Mouse (Mus musculus): ENCODE results near the gene Dusp19. TPM values are rescaled to one million over a fixed set of nuclear protein-coding genes. Genes with fewer than 3 reads are reported as not detected.

The Dusp19 gene
- polyA plus RNA-seq, 1 experiment from 2014 or later: 17.7 TPM

DNA sequence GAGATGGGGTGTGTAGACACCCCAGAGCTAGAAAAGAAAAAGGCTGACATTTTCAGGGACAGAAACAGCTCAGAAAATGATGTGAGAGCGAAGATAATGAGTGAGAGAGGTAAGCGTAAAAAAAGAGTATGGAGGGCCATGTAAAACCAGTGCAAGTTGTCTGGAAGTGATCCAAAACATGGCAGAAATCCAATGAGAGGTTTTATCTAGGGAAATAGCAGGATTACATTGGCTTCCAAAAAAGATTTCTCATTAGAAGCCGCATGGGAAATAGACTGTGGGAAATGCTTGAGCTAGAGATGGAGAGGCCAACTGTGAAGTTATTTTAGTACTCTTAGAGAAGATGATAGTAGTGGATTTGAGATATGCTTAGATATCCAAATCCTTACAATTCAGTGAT lies 5.1 kb downstream of the Dusp19 start:
- Histone ChIP-seq H3K27me3 (ENCODE audit: control insufficient read depth, insufficient read depth, low read length) (no peaks in the 10 kb centered on the region), H3K27ac (ENCODE audit: low read depth, low read length) (no peak overlapping the region), H3K9ac (ENCODE audit: low read length) (no peak overlapping the region), H3K9me3 (ENCODE audit: control insufficient read depth, low read length) (no peaks in the 10 kb centered on the region), H3K4me1 (replicated peaks; ENCODE audit: control insufficient read depth, insufficient read depth, low read length) (0 out of 2 replicates have a peak, but pooled peaks cover 2% of the 10 kb centered on the region), H3K4me3 (ENCODE audit: low read depth, low read length) (no peak overlapping the region), H3K4me2 (ENCODE audit: low read depth, low read length, severe bottlenecking) (no peak overlapping the region), H3K36me3 (ENCODE audit: control insufficient read depth, insufficient read depth, low read length) (no peaks in the 10 kb centered on the region; the same call in 1 of the 2 replicates)
- WGBS: 95% methylated on average over 3 of the region's 3 CpGs
- DNase-seq (ENCODE audit: low spot score) (no peak), ATAC-seq (replicated peaks; ENCODE audit: low FRiP score) (no peak)

GRCm38 (mm10) chr2:80624523-80624922 lies 7.7 kb downstream of the Dusp19 start:
- Histone ChIP-seq H3K4me1 (replicated peaks; ENCODE audit: control insufficient read depth, insufficient read depth, low read length) (no peaks in the 10 kb centered on the region), H3K4me2 (ENCODE audit: low read depth, low read length, severe bottlenecking) (no peak overlapping the region), H3K9me3 (ENCODE audit: control insufficient read depth, low read length) (no peaks in the 10 kb centered on the region), H3K27me3 (ENCODE audit: control insufficient read depth, insufficient read depth, low read length) (no peaks in the 10 kb centered on the region), H3K4me3 (ENCODE audit: low read depth, low read length) (no peak overlapping the region), H3K36me3 (ENCODE audit: control insufficient read depth, insufficient read depth, low read length) (no peaks in the 10 kb centered on the region; the same call in 1 of the 2 replicates), H3K9ac (ENCODE audit: low read length) (no peak overlapping the region), H3K27ac (ENCODE audit: low read depth, low read length) (no peak overlapping the region)
- 94% methylated on average over 4 of the region's 4 CpGs for WGBS
- ATAC-seq (replicated peaks; ENCODE audit: low FRiP score) (no peak), DNase-seq (ENCODE audit: low spot score) (no peak)

DNA sequence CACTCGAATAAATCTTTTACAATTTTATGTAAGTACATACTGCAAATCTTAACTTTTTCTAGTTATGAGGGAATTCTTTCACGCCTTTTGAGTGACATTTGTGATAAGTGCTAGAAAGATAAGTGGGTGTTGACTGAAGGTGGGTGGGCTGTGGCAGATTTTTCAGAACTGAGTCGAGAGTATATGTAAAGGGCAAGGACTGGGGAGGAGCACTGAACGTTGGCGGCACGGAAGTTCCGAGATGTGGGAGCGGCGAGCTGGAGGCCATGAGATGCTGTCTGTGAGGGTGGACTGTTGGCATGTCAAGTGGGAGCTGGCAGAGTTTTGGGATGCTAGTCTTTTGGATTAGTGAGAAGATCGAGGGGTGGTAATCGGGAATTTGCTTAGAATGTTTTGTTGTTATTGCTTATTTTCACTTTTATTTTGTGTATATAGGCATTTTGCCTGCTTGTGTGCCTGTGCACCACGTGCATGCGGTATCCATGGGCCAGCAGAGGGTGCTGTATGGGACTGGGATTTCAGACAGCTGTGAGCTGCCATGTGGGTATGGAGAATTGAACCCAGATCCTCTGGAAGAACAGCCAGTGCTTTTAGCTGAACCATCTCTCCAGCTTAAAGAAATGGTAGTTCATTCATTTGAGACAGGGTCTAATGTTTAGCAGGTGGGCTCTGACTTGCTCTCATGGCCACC lies 15.6 kb downstream of the Dusp19 start:
- Histone ChIP-seq H3K4me1 (replicated peaks; ENCODE audit: control insufficient read depth, insufficient read depth, low read length) (no peaks in the 10 kb centered on the region), H3K4me2 (ENCODE audit: low read depth, low read length, severe bottlenecking) (no peak overlapping the region), H3K36me3 (ENCODE audit: control insufficient read depth, insufficient read depth, low read length) (no peaks in the 10 kb centered on the region), H3K9ac (ENCODE audit: low read length) (no peak overlapping the region), H3K27me3 (ENCODE audit: control insufficient read depth, insufficient read depth, low read length) (no peaks in the 10 kb centered on the region), H3K9me3 (ENCODE audit: control insufficient read depth, low read length) (no peaks in the 10 kb centered on the region), H3K4me3 (ENCODE audit: low read depth, low read length) (no peak overlapping the region), H3K27ac (ENCODE audit: low read depth, low read length) (no peak overlapping the region)
- ATAC-seq (replicated peaks; ENCODE audit: low FRiP score): no peak
- DNase-seq (ENCODE audit: low spot score): no peak
- WGBS: 92% methylated on average over 13 of the region's 13 CpGs

GRCm38 (mm10) chr2:80638364-80639241 lies 21.8 kb downstream of the Dusp19 start:
- ATAC-seq (replicated peaks; ENCODE audit: low FRiP score) (peak; percentile 98), DNase-seq (ENCODE audit: low spot score) (peak; percentile 93)
- H3K4me3 ChIP-seq (ENCODE audit: low read depth, low read length): peak overlapping the region; percentile 77
- peak overlapping the region; percentile 63 for H3K27ac ChIP-seq (ENCODE audit: low read depth, low read length)
- 0 out of 2 replicates have a peak, but pooled peaks cover 2% of the 10 kb centered on the region for H3K4me1 ChIP-seq (replicated peaks; ENCODE audit: control insufficient read depth, insufficient read depth, low read length)
- no peaks in the 10 kb centered on the region for H3K27me3 ChIP-seq (ENCODE audit: control insufficient read depth, insufficient read depth, low read length)
- under 1% methylated on average over 45 of the region's 45 CpGs for WGBS
- peak overlapping the region; percentile 66 for H3K9ac ChIP-seq (ENCODE audit: low read length)
- H3K9me3 ChIP-seq (ENCODE audit: control insufficient read depth, low read length): no peaks in the 10 kb centered on the region
- peak overlapping the region; percentile 49 for H3K4me2 ChIP-seq (ENCODE audit: low read depth, low read length, severe bottlenecking)
- no peaks in the 10 kb centered on the region; the same call in 1 of the 2 replicates for H3K36me3 ChIP-seq (ENCODE audit: control insufficient read depth, insufficient read depth, low read length)

- Histone ChIP-seq H3K4me3 (ENCODE audit: low read depth, low read length) (peak overlapping the region; percentile 77), H3K27ac (ENCODE audit: low read depth, low read length) (no peak overlapping the region), H3K9me3 (ENCODE audit: control insufficient read depth, low read length) (no peaks in the 10 kb centered on the region), H3K27me3 (ENCODE audit: control insufficient read depth, insufficient read depth, low read length) (no peaks in the 10 kb centered on the region), H3K4me2 (ENCODE audit: low read depth, low read length, severe bottlenecking) (peak overlapping the region; percentile 49), H3K36me3 (ENCODE audit: control insufficient read depth, insufficient read depth, low read length) (no peaks in the 10 kb centered on the region; the same call in 1 of the 2 replicates), H3K9ac (ENCODE audit: low read length) (peak overlapping the region; percentile 66), H3K4me1 (replicated peaks; ENCODE audit: control insufficient read depth, insufficient read depth, low read length) (0 out of 2 replicates have a peak, but pooled peaks cover 2% of the 10 kb centered on the region)
- WGBS: 13% methylated on average over 8 of the region's 8 CpGs
- DNase-seq (ENCODE audit: low spot score) (no peak), ATAC-seq (replicated peaks; ENCODE audit: low FRiP score) (0 out of 2 replicates have a peak, but pooled peaks have one; percentile 1)
Observed at GRCm38 (mm10) chr2:80639398-80639797, 22.6 kb downstream of the Dusp19 start.

- 64% methylated on average over 3 of the region's 3 CpGs for WGBS
- H3K4me3 ChIP-seq (ENCODE audit: low read depth, low read length): no peak overlapping the region
- no peak for DNase-seq (ENCODE audit: low spot score)
- H3K4me2 ChIP-seq (ENCODE audit: low read depth, low read length, severe bottlenecking): peak overlapping the region; percentile 49; the same call in 1 of the 2 replicates
- no peak for ATAC-seq (replicated peaks; ENCODE audit: low FRiP score)
- no peaks in the 10 kb centered on the region; the same call in 1 of the 2 replicates for H3K36me3 ChIP-seq (ENCODE audit: control insufficient read depth, insufficient read depth, low read length)
- 0 out of 2 replicates have a peak, but pooled peaks cover 2% of the 10 kb centered on the region for H3K4me1 ChIP-seq (replicated peaks; ENCODE audit: control insufficient read depth, insufficient read depth, low read length)
- no peaks in the 10 kb centered on the region for H3K9me3 ChIP-seq (ENCODE audit: control insufficient read depth, low read length)
- no peaks in the 10 kb centered on the region for H3K27me3 ChIP-seq (ENCODE audit: control insufficient read depth, insufficient read depth, low read length)
- H3K27ac ChIP-seq (ENCODE audit: low read depth, low read length): no peak overlapping the region
- no peak overlapping the region for H3K9ac ChIP-seq (ENCODE audit: low read length)
Observed at GRCm38 (mm10) chr2:80639864-80640263, 23.0 kb downstream of the Dusp19 start.

GRCm38 (mm10) chr2:80661414-80661813 lies 44.6 kb downstream of the Dusp19 start:
- no peak overlapping the region for H3K9ac ChIP-seq (ENCODE audit: low read length)
- no peak overlapping the region for H3K4me3 ChIP-seq (ENCODE audit: low read depth, low read length)
- ATAC-seq (replicated peaks; ENCODE audit: low FRiP score) (no peak), DNase-seq (ENCODE audit: low spot score) (no peak)
- H3K4me1 ChIP-seq (replicated peaks; ENCODE audit: control insufficient read depth, insufficient read depth, low read length): no peaks in the 10 kb centered on the region
- no peaks in the 10 kb centered on the region for H3K27me3 ChIP-seq (ENCODE audit: control insufficient read depth, insufficient read depth, low read length)
- no peak overlapping the region for H3K4me2 ChIP-seq (ENCODE audit: low read depth, low read length, severe bottlenecking)
- no peaks in the 10 kb centered on the region for H3K9me3 ChIP-seq (ENCODE audit: control insufficient read depth, low read length)
- no peak overlapping the region for H3K27ac ChIP-seq (ENCODE audit: low read depth, low read length)
- H3K36me3 ChIP-seq (ENCODE audit: control insufficient read depth, insufficient read depth, low read length): no peaks in the 10 kb centered on the region; the same call in 1 of the 2 replicates

- Histone ChIP-seq H3K4me3 (ENCODE audit: low read depth, low read length) (no peak overlapping the region), H3K9me3 (ENCODE audit: control insufficient read depth, low read length) (no peaks in the 10 kb centered on the region), H3K4me1 (replicated peaks; ENCODE audit: control insufficient read depth, insufficient read depth, low read length) (no peaks in the 10 kb centered on the region), H3K27ac (ENCODE audit: low read depth, low read length) (no peak overlapping the region), H3K4me2 (ENCODE audit: low read depth, low read length, severe bottlenecking) (no peak overlapping the region), H3K27me3 (ENCODE audit: control insufficient read depth, insufficient read depth, low read length) (no peaks in the 10 kb centered on the region), H3K9ac (ENCODE audit: low read length) (no peak overlapping the region), H3K36me3 (ENCODE audit: control insufficient read depth, insufficient read depth, low read length) (no peaks in the 10 kb centered on the region; the same call in 1 of the 2 replicates)
- ATAC-seq (replicated peaks; ENCODE audit: low FRiP score): no peak
- DNase-seq (ENCODE audit: low spot score): no peak
- WGBS: 95% methylated on average over 2 of the region's 2 CpGs
Observed at GRCm38 (mm10) chr2:80662682-80663081, 45.8 kb downstream of the Dusp19 start.

All from forebrain, embryonic 11.5 days (tissue).